Mouse (Mus musculus) monocyte, adult 59 days (primary cell): ENCODE results near the gene Psmb1. TPM values are rescaled to one million over a fixed set of nuclear protein-coding genes. Genes with fewer than 3 reads are reported as not detected.

Experiments
- total RNA-seq, 2 experiments: library from RNA; stranded (reverse); gene quantifications; one replicate each; pipeline ENCODE4 v1.2.4; 2023

Psmb1 gene
- total RNA-seq: 10 to 100 TPM; 96.6 to 97.9 TPM

DNA sequence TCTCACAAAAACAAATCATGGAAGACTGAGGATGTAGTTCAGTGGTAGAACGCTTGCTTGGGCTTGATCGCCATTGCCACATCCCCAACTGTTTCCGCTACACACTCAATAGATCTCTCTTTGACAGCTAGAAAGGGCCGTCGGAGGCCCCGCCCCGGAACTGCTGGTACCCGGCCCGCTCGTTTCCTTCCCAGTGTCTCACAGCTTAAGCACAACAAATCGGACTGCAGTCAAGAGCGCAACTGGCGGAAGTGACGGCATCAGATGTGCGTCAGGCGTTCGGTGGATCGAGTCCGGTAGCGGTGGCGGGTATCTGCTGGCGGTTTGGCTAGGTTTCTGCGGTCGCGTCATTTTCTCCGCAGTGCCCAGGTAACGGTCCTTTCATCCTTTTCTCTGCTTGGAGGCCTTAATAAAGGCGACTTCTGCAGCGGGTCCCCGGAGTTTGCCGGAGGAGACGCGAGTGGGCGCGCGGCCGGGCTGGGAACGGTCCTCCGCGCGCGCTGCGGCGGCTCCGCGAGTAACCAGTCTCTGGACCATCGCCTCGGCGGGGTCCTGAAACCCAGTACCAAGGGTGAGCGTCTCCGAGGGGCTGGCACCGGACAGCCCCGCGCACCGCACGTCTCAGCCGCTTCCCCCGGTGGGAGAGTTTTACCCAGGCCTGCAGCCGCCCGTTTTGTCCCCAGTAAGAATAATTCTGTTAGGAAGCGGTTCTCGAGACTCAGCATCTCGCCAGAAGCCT lies at the start of gene Psmb1, which contains the start of gene Tbp:
Gene Psmb1 (minus strand): TSS at position 96 of the 739 bp plus-strand sequence.
Gene Tbp (plus strand): TSS at position 233 of the 739 bp plus-strand sequence.

DNA sequence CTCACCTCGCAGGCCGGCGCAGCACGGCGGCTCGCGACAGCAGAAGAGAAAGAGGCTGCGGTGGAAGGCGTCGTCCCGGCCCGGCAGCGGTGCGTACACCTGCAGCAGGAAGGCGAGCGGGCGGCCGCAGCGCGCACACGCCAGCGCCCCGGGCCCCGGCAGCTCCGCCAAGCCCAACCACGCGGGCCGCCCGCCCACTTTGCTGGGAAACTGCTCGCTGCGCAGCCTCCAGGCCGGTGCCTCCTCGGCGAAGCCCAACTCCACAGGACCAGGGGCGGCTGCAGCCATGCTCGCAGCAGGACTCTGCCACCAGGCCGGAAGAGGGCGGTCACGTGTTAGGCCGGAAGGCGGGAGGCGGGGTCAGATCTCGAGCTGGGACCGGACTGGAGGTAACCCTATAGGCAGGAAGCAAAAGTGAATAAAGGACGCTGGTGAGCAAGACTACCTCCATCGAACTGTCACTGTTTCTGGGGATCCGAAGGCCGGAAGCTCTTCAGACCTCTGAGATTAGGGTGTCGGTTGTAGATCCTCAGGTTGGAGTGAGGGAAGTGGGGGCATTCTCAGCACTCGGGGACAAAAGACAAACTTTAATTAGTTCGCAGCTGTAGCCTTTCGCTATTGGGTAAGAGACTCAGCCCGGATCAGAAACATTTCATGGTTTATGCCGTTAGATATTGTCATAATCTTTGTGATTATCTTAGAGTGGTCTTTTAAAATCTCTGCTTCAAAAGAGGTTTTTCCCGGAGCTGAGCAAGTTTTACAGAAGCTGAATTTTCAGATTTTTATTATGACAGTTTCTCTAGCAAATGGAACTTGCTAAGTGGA lies 27.6 kb upstream of the Psmb1 start, which contains the start of gene Pdcd2:
Gene Pdcd2 (minus strand): TSS at position 316 of the 825 bp plus-strand sequence.

Other genes starting within 250 kb of the Psmb1 start
- 1 to 10 TPM in 1 of 2 experiments, under 1 TPM in 1; 0.26 to 1.5 TPM for gene Dll1, start 122.9 kb downstream of the Psmb1 start, total RNA-seq
- 10 to 100 TPM; 18.4 to 21.2 TPM for gene Fam120b, start 103.5 kb downstream of the Psmb1 start, total RNA-seq
- gene Tbp, start 137 bp upstream of the Psmb1 start, total RNA-seq: 10 to 100 TPM; 31.7 to 37.3 TPM
- 10 to 100 TPM; 22.8 to 25.4 TPM for gene Pdcd2, start 27.6 kb upstream of the Psmb1 start, total RNA-seq
- 10 to 100 TPM; 12.4 to 15.2 TPM for gene Prdm9, start 64.6 kb upstream of the Psmb1 start, total RNA-seq
- gene Chd1, start 205.2 kb upstream of the Psmb1 start, total RNA-seq: 100 to 1,000 TPM in 1 of 2 experiments, 10 to 100 TPM in 1; 83.7 to 109 TPM